Mouse (Mus musculus) midbrain, embryonic 11.5 days (tissue): ENCODE data around the gene Fuz. TPM values are rescaled to one million over a fixed set of nuclear protein-coding genes. Genes with fewer than 3 reads are reported as not detected.

Experiments used
- ATAC-seq: fragments of 200-750 bp; cut with Nextera tagmentation; 2 replicates; pipeline ENCODE4 v1.8.0; 2017; ENCODE audit warnings: moderate TSS enrichment, moderate library complexity; ENCODE audit not compliant: low FRiP score
- DNase-seq: peaks from one replicate; pipeline ENCODE4 v3.0.0; 2015; ENCODE audit warnings: low spot score; ENCODE audit errors: missing footprints
- H3K27ac ChIP-seq: fragments of 300-500 bp; sonication (generic); 2 replicates; pipeline ENCODE4 v1.5.1; 2014; ENCODE audit warnings: low read depth, low read length
- H3K27me3 ChIP-seq: fragments of 300-500 bp; sonication (generic); 2 replicates; pipeline ENCODE4 v1.6.1; 2014; ENCODE audit warnings: mild to moderate bottlenecking, low read length, moderate library complexity, mixed read lengths; ENCODE audit not compliant: control insufficient read depth, insufficient read depth
- H3K36me3 ChIP-seq: fragments of 300-500 bp; sonication (generic); 2 replicates; pipeline ENCODE4 v1.6.1; 2014; ENCODE audit warnings: mild to moderate bottlenecking, low read length, moderate library complexity, mixed read lengths; ENCODE audit not compliant: control insufficient read depth, insufficient read depth
- H3K4me1 ChIP-seq: fragments of 300-500 bp; sonication (generic); 2 replicates; pipeline ENCODE4 v1.6.1; 2014; ENCODE audit warnings: low read length; ENCODE audit not compliant: control insufficient read depth, insufficient read depth
- H3K4me2 ChIP-seq: fragments of 300-500 bp; sonication (generic); 2 replicates; pipeline ENCODE4 v1.6.1; 2014; ENCODE audit warnings: mild to moderate bottlenecking, moderate library complexity
- H3K4me3 ChIP-seq: fragments of 300-500 bp; sonication (generic); 2 replicates; pipeline ENCODE4 v1.5.1; 2014; ENCODE audit warnings: low read depth, low read length
- H3K9ac ChIP-seq: fragments of 300-500 bp; sonication (generic); 2 replicates; pipeline ENCODE4 v1.6.1; 2014; ENCODE audit warnings: low read length
- H3K9me3 ChIP-seq: fragments of 300-500 bp; sonication (generic); 2 replicates; pipeline ENCODE4 v1.6.1; 2016; ENCODE audit warnings: low read length; ENCODE audit not compliant: control insufficient read depth
- WGBS: fragments of 180-500 bp; shearing (Covaris S2); extraction: QIAGEN DNeasy Blood & Tissue Kit; methylation state at CpG from one replicate; pipeline ENCODE4 v1.1.7; 2014; 5-methylcytosine and 5-hydroxymethylcytosine counted together
- polyA plus RNA-seq: library from polyadenylated mRNA; unstranded; fragments of >200 nt; fragmentation: Nextera tagmentation; extraction: Ambion mirVana; gene quantifications from 2 replicates; pipeline ENCODE4 v1.2.1, GENCODE M21; 2014

Fuz gene
- polyA plus RNA-seq, 1 experiment from 2014 or later = 23.1 TPM

DNA sequence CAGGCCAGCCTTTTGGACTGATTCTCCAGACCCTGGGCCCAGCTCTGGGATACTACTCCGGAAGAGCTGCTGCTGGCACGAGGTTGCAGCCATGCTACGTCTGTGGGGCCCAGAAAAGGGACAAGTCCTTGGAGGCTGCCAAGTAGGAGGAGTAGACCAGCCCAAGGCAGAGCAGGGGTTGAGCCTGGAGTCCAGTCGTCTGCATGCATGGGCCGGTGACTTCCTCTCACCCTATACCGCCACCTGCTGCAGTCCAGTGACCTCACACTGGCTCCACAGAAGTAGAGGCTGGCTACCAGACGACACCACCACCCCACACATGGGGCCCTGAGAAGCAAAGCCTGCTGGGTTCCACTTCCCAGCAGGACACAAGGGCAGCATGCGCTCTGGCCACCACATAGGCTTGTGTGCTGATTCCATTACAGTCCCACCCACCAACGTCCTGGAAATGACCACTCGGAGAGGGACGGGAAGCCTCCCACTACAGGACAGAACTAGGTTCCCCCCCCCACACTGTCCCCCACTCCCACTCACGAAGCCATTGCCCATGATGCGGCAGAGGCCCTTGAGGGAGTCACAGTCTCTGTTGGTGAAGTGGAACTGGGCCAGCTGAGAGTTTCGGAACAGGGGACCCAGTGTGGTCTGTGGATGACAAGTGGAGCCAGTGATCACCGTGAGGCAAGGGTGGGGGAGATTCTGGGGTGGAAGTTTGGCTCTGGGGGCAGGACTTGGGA is 29.4 kb upstream of the Fuz start:
- ATAC-seq = no peak
- no peak overlapping the region for H3K27ac ChIP-seq
- no peak overlapping the region for H3K4me2 ChIP-seq
- peaks cover 28% of the 10 kb centered on the region for H3K4me1 ChIP-seq
- WGBS = 75% methylated on average over 15 of the region's 15 CpGs
- no peak overlapping the region for H3K9ac ChIP-seq
- H3K9me3 ChIP-seq = no peaks in the 10 kb centered on the region
- no peak overlapping the region for H3K4me3 ChIP-seq
- H3K36me3 ChIP-seq = peaks cover 26% of the 10 kb centered on the region
- DNase-seq = peak; percentile 78
- H3K27me3 ChIP-seq = no peaks in the 10 kb centered on the region

DNA sequence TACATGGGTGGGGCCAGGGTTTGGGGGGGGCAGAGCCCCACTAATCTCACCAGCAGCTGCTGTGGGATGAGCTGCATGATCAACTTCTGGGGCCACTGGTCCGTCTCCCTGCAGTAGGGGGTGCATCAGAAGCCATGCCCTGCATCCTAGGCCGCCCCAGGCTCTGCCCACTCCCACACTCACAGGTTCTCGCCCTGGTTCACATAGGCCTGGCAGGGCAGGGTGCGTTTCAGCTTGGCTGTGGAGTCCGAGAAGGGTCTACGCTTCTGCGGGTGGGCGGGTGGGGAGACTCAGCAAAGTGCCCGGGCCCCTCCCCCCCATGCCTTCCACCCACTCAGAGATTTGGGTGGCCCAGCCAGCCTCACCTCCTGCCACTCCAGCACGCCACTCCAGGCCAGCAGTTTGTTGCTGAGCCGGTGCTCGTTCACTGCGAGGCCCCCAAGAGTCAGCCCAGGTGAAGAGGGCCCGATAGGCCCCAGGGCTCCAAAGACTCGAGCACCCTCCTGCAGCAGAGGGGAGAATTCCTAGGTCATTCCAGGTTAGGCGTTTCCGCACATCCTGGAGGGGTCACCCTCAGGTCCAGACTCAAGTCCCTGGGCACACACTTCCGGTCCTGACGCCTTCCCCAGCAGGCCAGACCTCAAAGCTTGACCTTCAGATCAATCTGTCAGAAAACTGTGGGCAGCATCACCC is 28.7 kb upstream of the Fuz start:
- no peak for ATAC-seq
- no peak for DNase-seq
- 73% methylated on average over 18 of the region's 19 CpGs for WGBS
- Histone ChIP-seq H3K27me3 (no peaks in the 10 kb centered on the region), H3K4me2 (peak overlapping the region; percentile 92), H3K9me3 (no peaks in the 10 kb centered on the region), H3K9ac (no peak overlapping the region), H3K36me3 (peaks cover 26% of the 10 kb centered on the region), H3K27ac (no peak overlapping the region), H3K4me3 (peak overlapping the region; percentile 97), H3K4me1 (peaks cover 28% of the 10 kb centered on the region)

DNA sequence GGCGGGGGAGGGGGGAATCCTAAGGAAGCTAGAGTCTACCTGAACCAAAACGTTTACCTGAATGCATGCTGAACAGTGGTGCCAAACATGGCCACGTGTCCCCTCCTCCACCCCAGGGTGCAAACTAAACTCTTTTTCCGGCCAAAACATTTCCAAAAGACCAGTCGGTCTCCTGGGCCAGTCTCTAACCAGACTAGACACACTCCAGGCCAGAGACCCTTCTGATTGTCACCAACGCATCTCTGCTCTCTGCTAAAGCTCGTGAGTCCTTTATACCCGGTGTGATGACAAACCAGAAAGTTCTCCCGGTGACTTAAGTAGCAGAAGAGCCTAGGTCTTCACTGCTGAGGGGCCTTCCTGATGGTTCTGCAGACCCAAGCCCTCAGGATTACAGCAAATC is 28.1 kb upstream of the Fuz start:
- H3K4me3 ChIP-seq = peak overlapping the region; percentile 97
- no peaks in the 10 kb centered on the region for H3K9me3 ChIP-seq
- ATAC-seq (no peak), DNase-seq (peak; percentile 85)
- H3K9ac ChIP-seq = peak overlapping the region; percentile 99
- H3K4me1 ChIP-seq = peaks cover 28% of the 10 kb centered on the region
- H3K36me3 ChIP-seq = peaks cover 24% of the 10 kb centered on the region
- H3K27ac ChIP-seq = no peak overlapping the region
- WGBS = 56% methylated on average over 9 of the region's 9 CpGs
- no peaks in the 10 kb centered on the region for H3K27me3 ChIP-seq
- peak overlapping the region; percentile 92 for H3K4me2 ChIP-seq

DNA sequence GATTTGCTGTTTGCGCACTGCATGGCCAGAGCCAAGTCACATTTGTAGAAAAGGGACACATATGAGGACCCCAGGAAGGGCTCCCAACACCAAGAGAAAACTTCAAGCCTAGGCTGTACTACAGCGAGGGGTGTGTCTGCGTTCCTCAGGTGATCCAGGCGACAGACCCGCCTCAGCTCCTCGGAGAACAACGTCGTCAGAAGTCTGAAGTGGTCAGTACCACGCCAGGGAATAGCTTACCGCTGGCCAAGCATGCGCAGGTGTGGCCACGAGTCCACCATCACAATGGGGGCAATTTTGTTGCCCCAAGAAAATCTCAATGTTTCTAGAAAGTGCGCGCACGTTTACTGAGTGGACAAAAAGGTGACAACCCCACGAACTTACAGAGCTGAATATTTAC is 27.4 kb upstream of the Fuz start:
- H3K4me1 ChIP-seq = peaks cover 28% of the 10 kb centered on the region
- DNase-seq (peak; percentile 88), ATAC-seq (no peak)
- H3K4me2 ChIP-seq = peak overlapping the region; percentile 92
- H3K27me3 ChIP-seq = no peaks in the 10 kb centered on the region
- peaks cover 17% of the 10 kb centered on the region for H3K36me3 ChIP-seq
- peak overlapping the region; percentile 99 for H3K9ac ChIP-seq
- H3K4me3 ChIP-seq = peak overlapping the region; percentile 97
- H3K27ac ChIP-seq = peak overlapping the region; percentile 100
- 5% methylated on average over 16 of the region's 16 CpGs for WGBS
- no peaks in the 10 kb centered on the region for H3K9me3 ChIP-seq

DNA sequence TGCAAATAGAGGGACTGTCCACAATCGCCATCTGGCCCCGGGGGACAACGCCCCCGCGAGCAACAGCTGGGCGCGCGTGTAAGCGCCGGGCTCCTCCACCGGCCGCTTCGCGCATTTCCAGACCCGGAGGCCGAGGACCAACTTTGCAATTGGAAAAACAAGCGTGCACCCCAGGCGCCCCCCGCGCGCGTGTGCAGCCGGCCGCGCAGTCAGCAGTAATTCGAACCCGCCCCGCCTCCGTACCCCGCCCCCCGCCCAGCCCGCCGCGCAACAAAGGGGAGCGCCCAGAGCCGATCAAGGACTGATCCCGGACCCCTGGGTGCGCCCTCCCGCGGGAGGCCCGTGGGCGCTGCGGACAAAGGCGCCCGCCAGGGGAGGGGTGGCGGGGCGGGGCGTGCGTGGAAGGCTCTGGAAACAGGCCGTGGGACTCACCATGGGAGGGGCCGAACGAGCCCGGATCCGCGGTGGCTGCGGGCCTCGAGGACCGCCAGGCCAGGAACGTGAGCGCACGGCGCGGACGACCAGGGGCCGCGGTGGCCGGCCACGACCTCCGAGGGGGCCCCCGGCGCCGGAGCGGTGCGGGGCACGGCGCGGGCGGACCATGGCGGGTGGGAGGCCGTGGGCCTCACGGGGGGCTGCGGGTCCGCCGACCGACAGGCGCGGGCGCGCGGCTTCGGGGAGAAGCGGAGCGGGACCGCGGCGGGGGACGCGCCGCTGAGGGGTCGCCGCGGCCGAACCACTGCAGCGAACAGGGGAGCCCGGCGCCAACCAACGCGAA is 26.8 kb upstream of the Fuz start:
- Histone ChIP-seq H3K4me2 (peak overlapping the region; percentile 92), H3K27ac (peak overlapping the region; percentile 100), H3K4me1 (peaks cover 28% of the 10 kb centered on the region), H3K27me3 (no peaks in the 10 kb centered on the region), H3K9ac (peak overlapping the region; percentile 99), H3K9me3 (no peaks in the 10 kb centered on the region), H3K36me3 (peaks cover 11% of the 10 kb centered on the region), H3K4me3 (peak overlapping the region; percentile 97)
- ATAC-seq (peak; percentile 53), DNase-seq (peak; percentile 95)
- WGBS = 0% methylated on average over 65 of the region's 108 CpGs

DNA sequence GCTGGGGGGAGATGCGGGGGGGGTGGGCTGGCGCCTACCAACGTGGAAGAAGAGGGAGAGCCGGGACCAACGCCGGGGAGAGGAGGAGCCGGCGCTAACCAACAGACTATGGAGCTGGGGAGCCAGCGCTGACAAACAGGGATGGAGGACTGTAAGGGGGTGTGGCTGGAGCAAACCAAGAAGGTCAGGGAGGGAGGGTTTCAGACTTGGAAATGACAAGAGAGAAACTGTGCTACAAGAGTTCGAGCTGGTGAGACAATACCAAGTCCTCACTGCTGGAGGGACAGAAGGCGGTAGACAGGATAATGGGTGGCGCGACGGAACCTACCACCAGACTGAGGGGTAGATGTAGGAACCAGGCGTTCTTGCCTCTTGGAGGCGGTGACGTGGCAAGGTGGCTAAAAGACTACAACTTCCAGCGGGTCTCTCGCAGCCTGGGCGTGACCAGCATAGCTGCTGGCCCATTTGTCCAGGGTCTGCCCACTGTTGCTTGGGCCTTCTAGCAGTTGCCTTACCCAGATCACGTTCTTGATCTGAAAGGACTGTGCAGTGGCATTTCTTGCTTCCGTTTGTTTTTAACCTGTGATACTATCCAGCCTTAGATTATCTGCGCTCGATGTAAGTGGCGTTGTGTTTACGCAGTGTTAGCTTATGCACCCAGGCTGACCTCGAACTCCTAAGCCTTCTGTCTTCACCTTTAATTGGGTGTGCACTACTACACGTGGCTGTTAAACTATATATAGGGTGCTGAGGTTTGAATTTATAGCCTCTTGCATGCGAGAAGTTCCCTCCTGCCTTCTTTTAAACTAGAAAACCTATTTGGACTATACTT is 26.0 kb upstream of the Fuz start, which contains the start of gene Ptov1:
Gene Ptov1 (minus strand): TSS at position 92 of the 832 bp plus-strand sequence.
- peak within 1 kb of the TSS; percentile 92 for H3K4me2 ChIP-seq
- peak within 1 kb of the TSS; percentile 100 for H3K27ac ChIP-seq
- peaks cover 28% of the 10 kb centered on the region for H3K4me1 ChIP-seq
- no peaks in the 10 kb centered on the region for H3K9me3 ChIP-seq
- no peaks in the 10 kb centered on the region for H3K27me3 ChIP-seq
- H3K9ac ChIP-seq = peak within 1 kb of the TSS; percentile 99
- H3K36me3 ChIP-seq = 0 out of 2 replicates have a peak, but pooled peaks cover 5% of the 10 kb centered on the region
- DNase-seq = peak; percentile 99
- ATAC-seq = peak; percentile 94
- WGBS = 12% methylated on average over 29 of the region's 29 CpGs
- peak within 1 kb of the TSS; percentile 97 for H3K4me3 ChIP-seq

DNA sequence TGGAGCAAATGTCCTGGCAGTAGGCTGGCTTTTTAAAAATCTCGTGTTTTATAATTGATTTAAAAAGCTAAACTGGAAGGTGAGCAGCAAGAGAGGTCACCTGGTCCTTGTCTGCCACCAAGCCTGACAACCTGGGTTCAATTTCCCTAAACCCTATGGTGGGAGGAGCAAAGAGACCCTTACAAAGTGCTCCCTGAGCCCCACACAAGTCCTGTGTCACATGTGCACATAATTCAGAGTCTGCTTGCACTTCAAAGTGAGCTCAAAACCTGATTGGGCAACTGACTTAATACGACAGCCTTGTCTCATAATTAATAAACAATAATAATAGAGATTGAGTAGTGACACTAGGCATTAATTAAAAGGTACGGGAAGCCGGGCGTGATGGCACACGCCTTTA is 25.3 kb upstream of the Fuz start:
- Histone ChIP-seq H3K36me3 (0 out of 2 replicates have a peak, but pooled peaks cover 3% of the 10 kb centered on the region), H3K4me1 (peaks cover 28% of the 10 kb centered on the region), H3K4me2 (peak overlapping the region; percentile 92; the same call in 1 of the 2 replicates), H3K27ac (peak overlapping the region; percentile 100), H3K9me3 (no peaks in the 10 kb centered on the region), H3K9ac (peak overlapping the region; percentile 99; the same call in 1 of the 2 replicates), H3K27me3 (no peaks in the 10 kb centered on the region), H3K4me3 (peak overlapping the region; percentile 97)
- 87% methylated on average over 6 of the region's 6 CpGs for WGBS
- no peak for DNase-seq
- ATAC-seq = no peak

DNA sequence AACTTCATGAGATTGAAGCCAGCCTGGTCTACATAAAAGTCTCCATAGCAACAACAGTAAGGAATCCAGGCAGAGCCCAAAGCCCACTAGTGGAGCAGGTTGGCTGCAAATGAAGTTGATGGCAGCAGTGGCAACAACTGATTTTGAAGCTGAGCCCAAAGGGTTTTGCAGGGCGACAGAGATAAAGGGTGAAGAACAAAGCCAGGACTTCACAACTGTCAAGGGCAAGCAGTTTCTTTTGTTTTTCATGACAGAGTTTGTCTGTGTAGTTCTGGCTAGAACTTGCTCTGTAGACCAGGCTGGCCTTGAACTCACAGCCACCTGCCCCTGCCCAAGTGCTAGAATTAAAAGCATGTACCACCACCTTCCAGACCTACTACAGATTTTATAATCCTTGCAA is 24.7 kb upstream of the Fuz start:
- Histone ChIP-seq H3K9ac (no peak overlapping the region), H3K9me3 (no peaks in the 10 kb centered on the region), H3K27ac (no peak overlapping the region), H3K4me2 (no peak overlapping the region), H3K36me3 (no peaks in the 10 kb centered on the region; the same call in 1 of the 2 replicates), H3K4me3 (no peak overlapping the region), H3K27me3 (no peaks in the 10 kb centered on the region), H3K4me1 (peaks cover 28% of the 10 kb centered on the region)
- WGBS = 36% methylated on average over 1 of the region's 1 CpGs
- ATAC-seq = no peak
- no peak for DNase-seq
